Mouse (Mus musculus) MEL (cell line): ENCODE results near the gene C1qtnf5. TPM values are rescaled to one million over a fixed set of nuclear protein-coding genes. Genes with fewer than 3 reads are reported as not detected.

ENCODE experiments used
- DNase-seq: peaks from one replicate; pipeline ENCODE4 v3.0.0; 2011; ENCODE audit warnings: low read depth, low spot score
- H3K27ac ChIP-seq: 2 replicates; pipeline ENCODE4 v1.5.1; 2012; ENCODE audit warnings: low read depth, mild to moderate bottlenecking, control low read depth, low read length, moderate library complexity; ENCODE audit not compliant: control insufficient read depth
- H3K27me3 ChIP-seq, 2 experiments: fragments of 150-350 bp in 1 of 2; sonication (generic) in 1 of 2; 2 replicates each; pipeline ENCODE4 v1.6.1; 2012; ENCODE audit warnings: low read length in 2 of 2, mild to moderate bottlenecking in 2 of 2, improper control_type of control experiment in 1 of 2, moderate library complexity in 1 of 2; ENCODE audit not compliant: insufficient read depth in 2 of 2, control insufficient read depth in 1 of 2
- H3K36me3 ChIP-seq, 2 experiments: 2 replicates each; pipeline ENCODE4 v1.6.1; 2012 to 2014; ENCODE audit warnings: low read length in 2 of 2, improper control_type of control experiment in 1 of 2, inconsistent platforms in 1 of 2, mild to moderate bottlenecking in 1 of 2; ENCODE audit not compliant: insufficient read depth in 2 of 2, control insufficient read depth in 1 of 2
- H3K4me1 ChIP-seq, 2 experiments: fragments of 150-350 bp in 1 of 2; sonication (generic) in 1 of 2; 2 replicates each; pipeline ENCODE4 v1.6.1; 2012; ENCODE audit warnings: low read length in 2 of 2, improper control_type of control experiment in 1 of 2, mild to moderate bottlenecking in 1 of 2; ENCODE audit not compliant: insufficient read depth in 2 of 2, control insufficient read depth in 1 of 2
- H3K4me3 ChIP-seq, 2 experiments: fragments of 150-350 bp in 1 of 2; sonication (generic) in 1 of 2; 2 replicates each; pipeline ENCODE4 v1.5.1; 2012; ENCODE audit warnings: low read depth in 2 of 2, low read length in 2 of 2, mild to moderate bottlenecking in 2 of 2, moderate library complexity in 2 of 2, control low read depth in 1 of 2, improper control_type of control experiment in 1 of 2; ENCODE audit not compliant: control insufficient read depth in 1 of 2, insufficient read depth in 1 of 2
- H3K79me2 ChIP-seq: 2 replicates; pipeline ENCODE4 v1.6.1; 2012; ENCODE audit warnings: mild to moderate bottlenecking, low read length, moderate library complexity; ENCODE audit not compliant: control insufficient read depth, poor library complexity, insufficient read depth
- H3K9ac ChIP-seq: 2 replicates; pipeline ENCODE4 v1.6.1; 2012; ENCODE audit warnings: low read depth, mild to moderate bottlenecking, control low read depth, low read length, moderate library complexity; ENCODE audit not compliant: control insufficient read depth, poor library complexity, severe bottlenecking
- H3K9me3 ChIP-seq: fragments of 150-350 bp; sonication (generic); replicated peaks from 2 replicates; pipeline ENCODE4 v1.6.1; 2012; ENCODE audit warnings: mild to moderate bottlenecking, low read length, improper control_type of control experiment, moderate library complexity; ENCODE audit not compliant: insufficient read depth
- BHLHE40 ChIP-seq: IDR thresholded peaks from 2 replicates; pipeline ENCODE4 v1.6.1; 2012; ENCODE audit warnings: low read depth, mild to moderate bottlenecking, inconsistent platforms, low read length, improper control_type of control experiment, borderline replicate concordance
- CHD1 ChIP-seq: IDR thresholded peaks from 2 replicates; pipeline ENCODE4 v1.6.1; 2012; ENCODE audit warnings: low read depth, mild to moderate bottlenecking, inconsistent platforms, low read length, improper control_type of control experiment
- CHD2 ChIP-seq: IDR thresholded peaks from 2 replicates; pipeline ENCODE4 v1.6.1; 2011; ENCODE audit warnings: low read length, improper control_type of control experiment
- CTCF ChIP-seq, 3 experiments: IDR thresholded peaks in 2 of 3; conservative IDR thresholded peaks in 1 of 3; 2 replicates each; pipeline ENCODE4 v1.5.1; 2011 to 2012; ENCODE audit warnings: low read length in 3 of 3, low read depth in 2 of 3, mild to moderate bottlenecking in 2 of 3, improper control_type of control experiment in 1 of 3, inconsistent platforms in 1 of 3, mixed read lengths in 1 of 3, moderate library complexity in 1 of 3; ENCODE audit not compliant: control insufficient read depth in 1 of 3, insufficient read depth in 1 of 3, poor library complexity in 1 of 3, severe bottlenecking in 1 of 3
- E2F4 ChIP-seq: IDR thresholded peaks from 2 replicates; pipeline ENCODE4 v1.6.1; 2011; ENCODE audit warnings: low read depth, low read length, improper control_type of control experiment, borderline replicate concordance
- EP300 ChIP-seq, 2 experiments: IDR thresholded peaks; 2 replicates each; pipeline ENCODE4 v1.6.1; 2011; ENCODE audit warnings: improper control_type of control experiment in 2 of 2, low read length in 2 of 2, low read depth in 1 of 2, mild to moderate bottlenecking in 1 of 2
- ETS1 ChIP-seq: IDR thresholded peaks from 2 replicates; pipeline ENCODE4 v1.6.1; 2012; ENCODE audit warnings: low read depth, mild to moderate bottlenecking, inconsistent platforms, low read length, improper control_type of control experiment, moderate library complexity
- JUND ChIP-seq: IDR thresholded peaks from 2 replicates; pipeline ENCODE4 v1.6.1; 2011; ENCODE audit warnings: low read depth, mild to moderate bottlenecking, improper control_type of control experiment, low read length
- KAT2A ChIP-seq: conservative IDR thresholded peaks from 2 replicates; pipeline ENCODE4 v1.6.1; 2012; ENCODE audit warnings: low read depth, low read length, improper control_type of control experiment, inconsistent platforms
- MAFK ChIP-seq: IDR thresholded peaks from 2 replicates; pipeline ENCODE4 v1.6.1; 2011; ENCODE audit warnings: low read depth, mild to moderate bottlenecking, low read length, improper control_type of control experiment, borderline replicate concordance
- MAZ ChIP-seq: IDR thresholded peaks from 2 replicates; pipeline ENCODE4 v1.6.1; 2012; ENCODE audit warnings: low read depth, mild to moderate bottlenecking, inconsistent platforms, low read length, improper control_type of control experiment
- MEF2A ChIP-seq: IDR thresholded peaks from 2 replicates; pipeline ENCODE4 v1.6.1; 2014; ENCODE audit warnings: low read depth, mild to moderate bottlenecking, inconsistent platforms, low read length, improper control_type of control experiment; ENCODE audit not compliant: poor library complexity, insufficient replicate concordance, severe bottlenecking; ENCODE audit errors: extremely low read depth
- MXI1 ChIP-seq: IDR thresholded peaks from 2 replicates; pipeline ENCODE4 v1.6.1; 2011; ENCODE audit warnings: mild to moderate bottlenecking, low read depth, low read length, improper control_type of control experiment
- MYB ChIP-seq: IDR thresholded peaks from 2 replicates; pipeline ENCODE4 v1.6.1; 2011; ENCODE audit warnings: mild to moderate bottlenecking, low read depth, low read length, improper control_type of control experiment
- NELFE ChIP-seq: IDR thresholded peaks from 2 replicates; pipeline ENCODE4 v1.6.1; 2011; ENCODE audit warnings: low read depth, low read length, improper control_type of control experiment
- NRF1 ChIP-seq: IDR thresholded peaks from 2 replicates; pipeline ENCODE4 v1.6.1; 2014; ENCODE audit warnings: low read depth, mild to moderate bottlenecking, inconsistent platforms, low read length, improper control_type of control experiment, moderate library complexity; ENCODE audit not compliant: poor library complexity, insufficient read depth, severe bottlenecking
- POLR2A ChIP-seq, 2 experiments: IDR thresholded peaks; 2 replicates each; pipeline ENCODE4 v1.6.1; 2011 to 2012; ENCODE audit warnings: low read length in 2 of 2, mild to moderate bottlenecking in 2 of 2, control low read depth in 1 of 2, improper control_type of control experiment in 1 of 2, low read depth in 1 of 2, moderate library complexity in 1 of 2; ENCODE audit not compliant: control insufficient read depth in 1 of 2, insufficient read depth in 1 of 2, poor library complexity in 1 of 2
- POLR2AphosphoS2 ChIP-seq: IDR thresholded peaks from 2 replicates; pipeline ENCODE4 v1.6.1; 2011; ENCODE audit warnings: low read length, improper control_type of control experiment
- RCOR1 ChIP-seq: IDR thresholded peaks from 2 replicates; pipeline ENCODE4 v1.6.1; 2012; ENCODE audit warnings: low read depth, mild to moderate bottlenecking, inconsistent platforms, low read length, improper control_type of control experiment
- SIN3A ChIP-seq: IDR thresholded peaks from 2 replicates; pipeline ENCODE4 v1.6.1; 2012; ENCODE audit warnings: low read length, improper control_type of control experiment, inconsistent platforms
- TAL1 ChIP-seq: IDR thresholded peaks from 2 replicates; pipeline ENCODE4 v1.6.1; 2012; ENCODE audit warnings: mild to moderate bottlenecking, inconsistent platforms, low read length, moderate library complexity, mixed read lengths
- TBP ChIP-seq: IDR thresholded peaks from 2 replicates; pipeline ENCODE4 v1.8.0; 2011; ENCODE audit warnings: low read depth, low read length, improper control_type of control experiment
- USF1 ChIP-seq: IDR thresholded peaks from 2 replicates; pipeline ENCODE4 v1.6.1; 2014; ENCODE audit warnings: low read depth, mild to moderate bottlenecking, inconsistent platforms, low read length, improper control_type of control experiment, moderate library complexity
- USF2 ChIP-seq, 2 experiments: IDR thresholded peaks; 2 replicates each; pipeline ENCODE4 v1.6.1; 2011 to 2012; ENCODE audit warnings: improper control_type of control experiment in 2 of 2, low read length in 2 of 2, borderline replicate concordance in 1 of 2, inconsistent platforms in 1 of 2, low read depth in 1 of 2, mild to moderate bottlenecking in 1 of 2; ENCODE audit not compliant: insufficient read depth in 1 of 2
- ZMIZ1 ChIP-seq: IDR thresholded peaks from 2 replicates; pipeline ENCODE4 v1.6.1; 2012; ENCODE audit warnings: low read depth, mild to moderate bottlenecking, inconsistent platforms, low read length, improper control_type of control experiment, moderate library complexity
- ZNF384 ChIP-seq: IDR thresholded peaks from 2 replicates; pipeline ENCODE4 v1.6.1; 2012; ENCODE audit warnings: low read depth, mild to moderate bottlenecking, inconsistent platforms, low read length, improper control_type of control experiment
- polyA plus RNA-seq, 2 experiments: library from polyadenylated mRNA; stranded (reverse) in 1 of 2; unstranded in 1 of 2; fragments of >175 nt in 1 of 2; fragments of >200 nt in 1 of 2; gene quantifications; 2 replicates each; pipeline versions ENCODE4 v1.2.1 to v1.2.4; 2012; ENCODE audit warnings: low replicate concordance in 2 of 2, low read depth in 1 of 2; ENCODE audit not compliant: insufficient read length in 2 of 2, insufficient read depth in 1 of 2, missing spikeins in 1 of 2
- total RNA-seq: library from RNA; depleted of rRNA; stranded (reverse); fragments of 300-350 nt; gene quantifications from 2 replicates; pipeline ENCODE4 v1.2.3, GENCODE M21; 2012

The C1qtnf5 gene
- total and polyA plus RNA-seq, 3 experiments, result 0.13 to 0.19 TPM; not detected in 1

GRCm38 (mm10) chr9:44084659-44085229 is 22.3 kb upstream of the C1qtnf5 start:
- peak; percentile 32; the same call in 1 of the 2 replicates for TF ChIP-seq MAZ
- TF ChIP-seq RCOR1, result no peak
- TF ChIP-seq POLR2AphosphoS2, result peak; percentile 68; the same call in 1 of the 2 replicates
- no peak for TF ChIP-seq CHD2
- TF ChIP-seq ETS1, result 0 out of 2 replicates have a peak, but pooled peaks have one; percentile 21
- TF ChIP-seq ZNF384, result no peak
- TF ChIP-seq SIN3A, result no peak
- TF ChIP-seq MXI1, result 0 out of 2 replicates have a peak, but pooled peaks have one; percentile 38
- TF ChIP-seq MYB, result no peak
- TF ChIP-seq TAL1, result no peak
- no peak; a peak in 1 of 6 replicates for TF ChIP-seq CTCF (IDR thresholded peaks at IDR 0.05 in 2 of 3, conservative IDR thresholded peaks at IDR 0.05 in 1 of 3; ENCODE audit: control insufficient read depth in 1 of 3, insufficient read depth in 1 of 3, low read depth in 2 of 3, low read length in 3 of 3, poor library complexity in 1 of 3, severe bottlenecking in 1 of 3)
- no peak for TF ChIP-seq E2F4
- TF ChIP-seq NRF1, result 0 out of 2 replicates have a peak, but pooled peaks have one; percentile 5
- TF ChIP-seq USF1, result peak; percentile 30; the same call in 1 of the 2 replicates
- TF ChIP-seq MAFK, result no peak
- peak; percentile 89 for TF ChIP-seq NELFE
- no peak for TF ChIP-seq EP300 (IDR thresholded peaks at IDR 0.05; ENCODE audit: low read depth in 1 of 2, low read length in 2 of 2)
- TF ChIP-seq POLR2A (IDR thresholded peaks at IDR 0.05; ENCODE audit: control insufficient read depth in 1 of 2, insufficient read depth in 1 of 2, low read depth in 1 of 2, low read length in 2 of 2, poor library complexity in 1 of 2), result peak; percentile 73 to 90; a peak in 3 of 4 replicates
- no peak for TF ChIP-seq CHD1
- TF ChIP-seq USF2 (IDR thresholded peaks at IDR 0.05; ENCODE audit: borderline replicate concordance in 1 of 2, insufficient read depth in 1 of 2, low read depth in 1 of 2, low read length in 2 of 2), result no peak
- no peak for TF ChIP-seq BHLHE40
- peak; percentile 50; the same call in 1 of the 2 replicates for TF ChIP-seq ZMIZ1
- TF ChIP-seq MEF2A, result no peak
- no peak for TF ChIP-seq KAT2A
- no peak for TF ChIP-seq TBP
- no peak for TF ChIP-seq JUND
- H3K9me3 ChIP-seq, result no peaks in the 10 kb centered on the region
- no peaks in the 10 kb centered on the region for H3K27me3 ChIP-seq
- peaks cover 0 to 24% of the 10 kb centered on the region in 2 experiments; a peak in 3 of 4 replicates for H3K4me1 ChIP-seq
- DNase-seq, result peak; percentile 85
- peak overlapping the region; percentile 82 for H3K9ac ChIP-seq
- H3K79me2 ChIP-seq, result no peaks in the 10 kb centered on the region; the same call in 1 of the 2 replicates
- peak overlapping the region; percentile 61 to 87 for H3K4me3 ChIP-seq
- peaks cover 0 to 7% of the 10 kb centered on the region in 2 experiments; a peak in 2 of 4 replicates for H3K36me3 ChIP-seq
- 0 out of 2 replicates have a peak overlapping the region, but pooled peaks have one; percentile 17 for H3K27ac ChIP-seq
